Mouse (Mus musculus): ENCODE results near the gene Trim65. TPM values are rescaled to one million over a fixed set of nuclear protein-coding genes. Genes with fewer than 3 reads are reported as not detected.
A peak's percentile ranks its signal among the peaks of the same experiment; 100 is the strongest.

The Trim65 gene
- 1.4 and 2.5 TPM in 2 replicates for polyA plus RNA-seq (2014; fragmentation: Nextera tagmentation; extraction: Ambion mirVana)

DNA sequence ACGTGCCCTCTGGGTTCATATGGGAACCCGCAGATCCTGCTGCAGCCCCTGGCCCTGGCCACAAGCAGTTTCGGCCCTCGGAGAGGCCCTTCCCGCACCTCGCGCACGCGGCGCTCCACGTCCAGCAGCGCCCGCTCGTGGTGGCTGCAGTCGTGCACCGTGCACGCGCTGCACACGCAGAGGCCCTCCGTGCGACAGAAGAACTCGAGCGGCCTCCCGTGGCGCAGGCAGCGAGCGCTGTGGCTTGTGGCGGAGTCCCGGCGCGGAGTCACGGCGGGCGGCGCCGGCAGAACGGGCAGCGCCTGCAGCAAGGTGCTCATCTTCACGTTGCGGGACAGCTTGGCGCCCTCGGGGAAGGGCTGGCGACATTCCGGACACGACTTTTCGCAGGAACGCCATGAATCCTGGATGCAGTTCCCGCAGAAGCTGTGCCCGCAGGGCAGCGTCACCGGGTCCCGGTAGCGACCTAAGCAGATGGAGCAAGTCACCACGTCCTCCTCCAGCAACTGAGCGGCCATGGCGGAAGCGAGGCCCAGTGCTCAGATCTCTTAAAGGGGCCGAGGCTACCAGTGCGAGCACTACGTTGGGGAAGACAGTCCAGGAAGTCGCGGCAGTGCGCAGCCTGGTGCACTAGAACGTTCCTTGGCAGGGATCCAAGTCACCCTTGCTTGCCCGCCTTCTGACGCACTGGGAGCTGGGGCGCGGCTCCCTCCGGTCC, at the start of gene Trim65:
TSS of gene Trim65 (minus strand) at position 641 of the 718 bp plus-strand sequence.
- DNase-seq (ENCODE audit: low spot score) = peak; percentile 90
- Histone ChIP-seq H3K27me3 (ENCODE audit: control insufficient read depth, insufficient read depth, low read length) (no peaks in the 10 kb centered on the region), H3K4me2 (replicated peaks; ENCODE audit: low read depth, low read length) (peak within 1 kb of the TSS; percentile 78), H3K36me3 (ENCODE audit: control insufficient read depth, insufficient read depth, low read length) (0 out of 2 replicates have a peak, but pooled peaks cover 10% of the 10 kb centered on the region), H3K4me3 (ENCODE audit: low read depth, low read length) (peak within 1 kb of the TSS; percentile 52), H3K27ac (ENCODE audit: low read depth, low read length) (peak within 1 kb of the TSS; percentile 82), H3K4me1 (replicated peaks; ENCODE audit: control insufficient read depth, insufficient read depth, low read length) (peaks cover 4% of the 10 kb centered on the region; the same call in 1 of the 2 replicates), H3K9me3 (ENCODE audit: control insufficient read depth, low read length) (no peaks in the 10 kb centered on the region), H3K9ac (ENCODE audit: low read depth, low read length) (peak within 1 kb of the TSS; percentile 73)
- ATAC-seq (ENCODE audit: low FRiP score) = peak; percentile 82
- WGBS = 3% methylated on average over 69 of the region's 69 CpGs

DNA sequence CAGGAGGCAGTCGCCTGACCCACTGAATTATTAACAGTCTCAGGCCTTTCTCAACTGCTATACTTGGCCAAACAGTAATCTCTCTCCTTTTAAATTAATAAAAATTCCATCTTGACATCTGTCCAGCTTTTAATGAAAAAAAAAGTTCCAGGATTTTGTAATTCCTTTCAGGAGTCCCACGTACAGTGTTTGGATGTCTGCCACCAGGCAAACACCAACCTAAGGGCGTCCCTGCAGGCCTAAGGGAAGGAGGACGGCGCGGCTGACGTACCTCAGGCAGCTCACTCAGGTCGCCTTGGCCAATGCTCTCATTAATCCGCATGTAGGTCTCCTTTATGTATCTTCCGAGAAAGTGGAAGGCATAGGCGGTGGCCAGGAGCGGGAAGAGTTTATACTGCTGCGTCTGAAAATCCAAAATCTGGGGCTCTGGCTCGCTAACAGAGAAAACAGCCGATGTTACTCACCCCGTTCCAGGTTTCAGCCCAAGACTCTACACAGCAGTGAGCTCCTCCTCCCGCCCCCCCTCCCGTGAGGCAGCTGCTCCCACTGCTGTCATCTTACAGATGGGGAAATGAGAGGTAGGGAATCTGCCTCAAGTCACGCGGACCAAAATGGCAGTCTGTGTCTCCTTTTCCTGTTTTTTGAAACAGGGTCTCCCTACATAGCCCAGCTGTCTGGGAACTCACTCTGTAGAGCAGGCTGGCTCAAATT, 47.6 kb upstream of the Trim65 start:
- Histone ChIP-seq H3K27me3 (ENCODE audit: control insufficient read depth, insufficient read depth, low read length) (no peaks in the 10 kb centered on the region), H3K4me3 (ENCODE audit: low read depth, low read length) (no peak overlapping the region), H3K9me3 (ENCODE audit: control insufficient read depth, low read length) (no peaks in the 10 kb centered on the region), H3K36me3 (ENCODE audit: control insufficient read depth, insufficient read depth, low read length) (peaks cover 9% of the 10 kb centered on the region; the same call in 1 of the 2 replicates), H3K4me2 (replicated peaks; ENCODE audit: low read depth, low read length) (no peak overlapping the region), H3K9ac (ENCODE audit: low read depth, low read length) (no peak overlapping the region), H3K27ac (ENCODE audit: low read depth, low read length) (no peak overlapping the region), H3K4me1 (replicated peaks; ENCODE audit: control insufficient read depth, insufficient read depth, low read length) (no peaks in the 10 kb centered on the region)
- no peak for ATAC-seq (ENCODE audit: low FRiP score)
- no peak for DNase-seq (ENCODE audit: low spot score)
- 92% methylated on average over 20 of the region's 20 CpGs for WGBS

DNA sequence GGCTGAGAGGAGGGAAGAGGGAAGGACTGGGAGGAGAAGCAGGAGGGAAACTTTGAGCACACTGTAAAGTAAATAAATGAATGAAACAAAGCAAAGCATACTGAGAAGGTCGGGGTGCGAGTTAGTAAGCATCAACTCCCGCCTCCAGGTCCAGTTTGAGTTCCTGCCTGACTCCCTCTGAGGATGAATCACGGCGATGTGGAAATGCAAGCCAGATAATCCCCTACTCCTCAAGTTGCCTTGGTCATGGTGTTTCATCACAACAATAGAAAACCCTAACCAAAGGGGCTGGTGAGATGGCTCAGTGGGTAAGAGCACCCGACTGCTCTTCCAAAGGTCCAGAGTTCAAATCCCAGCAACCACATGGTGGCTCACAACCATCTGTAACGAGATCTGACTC, 45.1 kb upstream of the Trim65 start:
- Histone ChIP-seq H3K36me3 (ENCODE audit: control insufficient read depth, insufficient read depth, low read length) (peaks cover 9% of the 10 kb centered on the region; the same call in 1 of the 2 replicates), H3K27me3 (ENCODE audit: control insufficient read depth, insufficient read depth, low read length) (no peaks in the 10 kb centered on the region), H3K4me1 (replicated peaks; ENCODE audit: control insufficient read depth, insufficient read depth, low read length) (no peaks in the 10 kb centered on the region), H3K4me2 (replicated peaks; ENCODE audit: low read depth, low read length) (no peak overlapping the region), H3K4me3 (ENCODE audit: low read depth, low read length) (no peak overlapping the region), H3K9ac (ENCODE audit: low read depth, low read length) (no peak overlapping the region), H3K9me3 (ENCODE audit: control insufficient read depth, low read length) (no peaks in the 10 kb centered on the region), H3K27ac (ENCODE audit: low read depth, low read length) (no peak overlapping the region)
- ATAC-seq (ENCODE audit: low FRiP score) (no peak), DNase-seq (ENCODE audit: low spot score) (no peak)
- WGBS = 92% methylated on average over 7 of the region's 7 CpGs

DNA sequence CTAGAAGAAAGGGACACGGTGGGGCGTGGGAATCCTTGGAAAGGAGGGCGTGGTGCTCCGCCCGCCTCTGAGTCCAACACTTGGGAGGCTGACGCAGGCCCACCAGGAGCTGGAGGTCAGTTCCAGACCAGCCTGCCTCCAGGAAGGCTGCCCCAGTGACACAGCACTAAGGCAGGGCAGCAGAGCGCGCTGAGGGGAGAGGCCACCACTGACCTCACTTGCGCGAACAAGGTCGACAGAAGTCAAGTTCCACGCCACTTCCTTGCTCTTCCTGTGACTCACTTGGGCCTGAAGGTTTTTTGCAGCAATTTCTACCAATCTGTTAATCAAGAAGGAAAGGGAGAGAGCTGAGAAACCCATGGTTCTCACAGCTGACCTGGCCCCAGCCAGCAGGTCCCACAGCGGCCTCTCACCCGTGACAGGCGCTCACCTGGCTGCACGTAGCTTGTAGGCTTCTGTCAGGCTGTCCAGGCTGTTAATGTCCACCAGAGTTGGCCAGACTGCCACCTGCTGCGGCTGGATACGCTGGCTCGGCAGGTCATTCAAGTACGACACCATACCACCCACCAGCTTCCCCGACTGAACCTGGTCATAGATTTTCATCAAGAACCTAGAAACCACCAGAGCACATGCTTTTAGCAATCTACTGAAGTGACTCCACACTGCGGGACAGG, 44.0 kb upstream of the Trim65 start:
- Histone ChIP-seq H3K9ac (ENCODE audit: low read depth, low read length) (no peak overlapping the region), H3K9me3 (ENCODE audit: control insufficient read depth, low read length) (no peaks in the 10 kb centered on the region), H3K4me3 (ENCODE audit: low read depth, low read length) (no peak overlapping the region), H3K4me1 (replicated peaks; ENCODE audit: control insufficient read depth, insufficient read depth, low read length) (no peaks in the 10 kb centered on the region), H3K27ac (ENCODE audit: low read depth, low read length) (no peak overlapping the region), H3K4me2 (replicated peaks; ENCODE audit: low read depth, low read length) (no peak overlapping the region), H3K36me3 (ENCODE audit: control insufficient read depth, insufficient read depth, low read length) (peaks cover 9% of the 10 kb centered on the region; the same call in 1 of the 2 replicates), H3K27me3 (ENCODE audit: control insufficient read depth, insufficient read depth, low read length) (no peaks in the 10 kb centered on the region)
- 93% methylated on average over 22 of the region's 22 CpGs for WGBS
- DNase-seq (ENCODE audit: low spot score) (no peak), ATAC-seq (ENCODE audit: low FRiP score) (no peak)

DNA sequence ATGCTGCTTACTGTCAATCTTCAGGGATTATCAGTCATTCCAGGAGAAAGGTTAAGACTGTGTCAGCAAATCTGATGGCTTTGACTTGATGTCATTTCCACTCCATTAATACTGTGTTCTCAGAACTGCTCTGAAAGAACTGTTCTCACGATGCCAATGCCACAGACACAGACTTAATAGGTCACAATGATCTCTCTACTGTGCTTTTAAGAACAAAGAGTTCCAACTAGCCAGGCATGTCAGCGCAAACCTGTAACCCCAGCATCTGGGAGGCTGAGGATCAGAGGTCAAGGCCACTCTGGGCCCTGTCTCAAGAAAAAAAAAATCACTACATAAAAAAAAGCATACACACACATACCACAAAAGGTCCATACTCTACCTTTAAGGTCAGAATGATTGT, 41.0 kb upstream of the Trim65 start:
- Histone ChIP-seq H3K4me3 (ENCODE audit: low read depth, low read length) (no peak overlapping the region), H3K4me1 (replicated peaks; ENCODE audit: control insufficient read depth, insufficient read depth, low read length) (no peaks in the 10 kb centered on the region), H3K27me3 (ENCODE audit: control insufficient read depth, insufficient read depth, low read length) (no peaks in the 10 kb centered on the region), H3K9ac (ENCODE audit: low read depth, low read length) (no peak overlapping the region), H3K27ac (ENCODE audit: low read depth, low read length) (no peak overlapping the region), H3K4me2 (replicated peaks; ENCODE audit: low read depth, low read length) (no peak overlapping the region), H3K9me3 (ENCODE audit: control insufficient read depth, low read length) (no peaks in the 10 kb centered on the region), H3K36me3 (ENCODE audit: control insufficient read depth, insufficient read depth, low read length) (0 out of 2 replicates have a peak, but pooled peaks cover 5% of the 10 kb centered on the region)
- WGBS = 88% methylated on average over 2 of the region's 2 CpGs
- DNase-seq (ENCODE audit: low spot score) (no peak), ATAC-seq (ENCODE audit: low FRiP score) (no peak)

DNA sequence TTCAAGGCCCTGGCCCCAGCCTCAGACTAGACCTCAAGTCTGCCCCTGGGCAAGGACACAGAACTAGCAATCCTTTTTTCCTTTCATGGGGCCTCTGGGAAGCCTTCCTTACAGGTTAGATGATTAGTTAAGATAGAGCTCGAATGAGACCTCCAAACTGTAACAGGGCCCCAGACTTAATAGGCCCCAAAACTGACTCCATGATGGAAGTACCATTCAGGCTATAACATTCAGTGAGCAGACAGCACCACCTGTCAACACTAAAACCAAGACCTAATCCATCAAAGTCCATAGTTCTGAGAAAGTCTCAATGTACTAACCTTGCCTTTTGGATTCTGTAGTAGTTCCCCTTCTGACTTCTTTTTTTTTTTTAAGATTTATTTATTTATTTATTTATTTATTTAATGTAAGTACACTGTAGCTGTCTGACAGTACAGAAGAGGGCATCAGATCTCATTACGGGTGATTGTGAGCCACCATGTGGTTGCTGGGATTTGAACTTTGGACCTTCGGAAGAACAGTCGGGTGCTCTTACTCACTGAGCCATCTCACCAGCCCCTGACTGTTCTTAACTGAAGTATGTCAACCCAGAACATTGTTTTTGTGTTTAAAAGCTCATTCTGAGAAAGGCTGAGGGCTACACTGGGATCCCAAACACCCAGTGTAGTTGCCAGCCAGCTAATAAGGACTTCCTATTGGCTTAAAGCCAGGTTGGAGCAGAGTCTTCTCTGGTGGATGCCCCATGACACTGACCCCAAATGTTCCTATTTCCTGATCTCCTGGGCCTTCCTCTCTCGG, 39.3 kb upstream of the Trim65 start:
- ATAC-seq (ENCODE audit: low FRiP score) = no peak
- H3K27me3 ChIP-seq (ENCODE audit: control insufficient read depth, insufficient read depth, low read length) = no peaks in the 10 kb centered on the region
- peaks cover 3% of the 10 kb centered on the region; the same call in 1 of the 2 replicates for H3K4me1 ChIP-seq (replicated peaks; ENCODE audit: control insufficient read depth, insufficient read depth, low read length)
- no peak overlapping the region for H3K4me2 ChIP-seq (replicated peaks; ENCODE audit: low read depth, low read length)
- H3K9me3 ChIP-seq (ENCODE audit: control insufficient read depth, low read length) = no peaks in the 10 kb centered on the region
- no peak overlapping the region for H3K27ac ChIP-seq (ENCODE audit: low read depth, low read length)
- DNase-seq (ENCODE audit: low spot score) = no peak
- H3K4me3 ChIP-seq (ENCODE audit: low read depth, low read length) = no peak overlapping the region
- H3K9ac ChIP-seq (ENCODE audit: low read depth, low read length) = no peak overlapping the region
- WGBS = 86% methylated on average over 5 of the region's 5 CpGs
- H3K36me3 ChIP-seq (ENCODE audit: control insufficient read depth, insufficient read depth, low read length) = 0 out of 2 replicates have a peak, but pooled peaks cover 5% of the 10 kb centered on the region

DNA sequence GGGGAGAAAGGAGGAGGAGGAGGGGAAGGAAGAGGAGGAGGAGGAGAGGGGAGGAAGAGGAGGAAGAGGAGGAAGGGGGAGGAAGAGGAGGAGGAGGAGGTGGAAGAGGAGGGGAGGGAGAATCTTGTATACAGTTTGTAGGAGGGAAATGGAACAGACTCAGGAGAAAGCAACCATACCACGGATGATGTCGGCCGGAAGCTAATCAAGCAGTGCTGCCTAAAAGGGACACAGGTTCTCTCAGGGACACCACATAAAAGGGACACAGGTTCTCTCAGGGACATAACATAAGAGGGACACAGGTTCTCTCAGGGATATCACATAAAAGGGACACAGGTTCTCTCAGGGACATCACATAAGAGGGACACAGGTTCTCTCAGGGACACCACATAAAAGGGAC, 38.3 kb upstream of the Trim65 start:
- H3K4me3 ChIP-seq (ENCODE audit: low read depth, low read length) = no peak overlapping the region
- H3K27me3 ChIP-seq (ENCODE audit: control insufficient read depth, insufficient read depth, low read length) = no peaks in the 10 kb centered on the region
- H3K9me3 ChIP-seq (ENCODE audit: control insufficient read depth, low read length) = no peaks in the 10 kb centered on the region
- no peaks in the 10 kb centered on the region for H3K36me3 ChIP-seq (ENCODE audit: control insufficient read depth, insufficient read depth, low read length)
- ATAC-seq (ENCODE audit: low FRiP score) (no peak), DNase-seq (ENCODE audit: low spot score) (no peak)
- H3K27ac ChIP-seq (ENCODE audit: low read depth, low read length) = no peak overlapping the region
- no peak overlapping the region for H3K9ac ChIP-seq (ENCODE audit: low read depth, low read length)
- 87% methylated on average over 3 of the region's 3 CpGs for WGBS
- no peak overlapping the region for H3K4me2 ChIP-seq (replicated peaks; ENCODE audit: low read depth, low read length)
- peaks cover 3% of the 10 kb centered on the region; the same call in 1 of the 2 replicates for H3K4me1 ChIP-seq (replicated peaks; ENCODE audit: control insufficient read depth, insufficient read depth, low read length)

DNA sequence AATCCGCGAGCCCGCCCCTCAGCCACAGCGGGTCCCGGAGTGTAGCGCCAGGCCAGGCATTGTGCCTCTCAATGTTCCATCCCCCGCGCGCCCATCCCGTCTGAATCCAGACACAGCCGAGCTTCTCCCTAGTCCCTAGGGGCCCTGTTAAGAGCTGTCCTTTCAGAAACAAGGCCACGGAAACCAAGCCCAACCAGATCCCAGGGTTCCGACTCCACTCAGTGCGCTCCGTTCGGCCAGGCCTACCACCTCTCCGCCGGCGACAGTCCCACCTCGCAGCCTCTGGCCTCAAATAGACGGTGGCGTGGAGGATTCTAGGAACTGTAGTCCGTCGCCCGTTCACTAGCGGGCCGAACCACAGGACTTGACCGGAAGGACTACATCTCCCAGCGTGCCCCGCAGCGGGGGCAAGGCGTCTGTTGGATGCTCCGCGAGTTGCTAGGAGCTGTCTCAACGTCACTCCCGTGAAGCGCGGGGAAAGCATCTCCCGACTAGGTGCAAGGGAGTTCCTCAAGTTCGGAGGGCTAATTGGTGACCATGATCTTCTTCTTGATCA, 37.0 kb upstream of the Trim65 start, which contains the start of gene Fbf1:
TSS of gene Fbf1 (minus strand) at position 283 of the 556 bp plus-strand sequence.
- H3K27me3 ChIP-seq (ENCODE audit: control insufficient read depth, insufficient read depth, low read length) = no peaks in the 10 kb centered on the region
- peak within 1 kb of the TSS; percentile 91 for H3K9ac ChIP-seq (ENCODE audit: low read depth, low read length)
- DNase-seq (ENCODE audit: low spot score) (peak; percentile 96), ATAC-seq (ENCODE audit: low FRiP score) (peak; percentile 96)
- H3K36me3 ChIP-seq (ENCODE audit: control insufficient read depth, insufficient read depth, low read length) = no peaks in the 10 kb centered on the region
- under 1% methylated on average over 40 of the region's 40 CpGs for WGBS
- peak within 1 kb of the TSS; percentile 69 for H3K4me3 ChIP-seq (ENCODE audit: low read depth, low read length)
- peak within 1 kb of the TSS; percentile 71 for H3K4me2 ChIP-seq (replicated peaks; ENCODE audit: low read depth, low read length)
- H3K4me1 ChIP-seq (replicated peaks; ENCODE audit: control insufficient read depth, insufficient read depth, low read length) = peaks cover 7% of the 10 kb centered on the region
- H3K9me3 ChIP-seq (ENCODE audit: control insufficient read depth, low read length) = no peaks in the 10 kb centered on the region
- H3K27ac ChIP-seq (ENCODE audit: low read depth, low read length) = peak within 1 kb of the TSS; percentile 85

Measured in hindbrain, embryonic 11.5 days (tissue).